Mouse (Mus musculus) olfactory bulb, adult 2 months (tissue): Measurements from ENCODE around the gene Upk3b.

Experiments
- CTCF ChIP-seq: fragments of 200-500 bp; IDR thresholded peaks from 2 replicates; pipeline ENCODE4 v1.5.1; 2012; ENCODE audit warnings: low read depth, mild to moderate bottlenecking, low read length, moderate library complexity; ENCODE audit not compliant: insufficient read depth
- POLR2A ChIP-seq: fragments of 200-500 bp; IDR thresholded peaks from 2 replicates; pipeline ENCODE4 v1.6.1; 2012; ENCODE audit warnings: mild to moderate bottlenecking, low read depth, low read length, moderate library complexity; ENCODE audit not compliant: insufficient read depth

- TF ChIP-seq CTCF (no peak), POLR2A (no peak)
Observed at GRCm38 (mm10) chr5:136036667-136037066, 1.6 kb upstream of the Upk3b start.
